Comparison of ENCODE assay signal across 9 mouse cellular contexts in genomic region chr17:36168039-36168652, GRCm38 (mm10). TPM values are rescaled to one million over a fixed set of nuclear protein-coding genes. Genes with fewer than 3 reads are reported as not detected.
DNase-seq lines count a peak whose midpoint lies in the region; ATAC-seq lines count a peak whose summit lies in the region.
"Had no signal": no experiment of that assay in that cellular context is flagged by ENCODE, and none has a peak within 500 bp of the region (broad histone marks: within the 10 kb centered on the region; RNA-seq: fewer than 3 reads in every experiment).

Gene Gm8909, minus strand, starts transcription at chr17:36168537.

- peak within 1 kb of the TSS; percentile 60 for H3K4me2 ChIP-seq in embryonic facial prominence, embryonic 15.5 days (replicated peaks)

- WGBS in embryonic facial prominence, embryonic 15.5 days: 2% methylated on average over 62 of the region's 63 CpGs
- 3% methylated on average over 63 of the region's 63 CpGs for WGBS in large intestine, adult 2 months

- H3K27ac ChIP-seq in embryonic facial prominence, embryonic 15.5 days (replicated peaks): no peak within 1 kb of the TSS

- ATAC-seq in embryonic facial prominence, embryonic 15.5 days (ENCODE audit: insufficient number of reproducible peaks, low FRiP score, low TSS enrichment, low read depth): no peak

- H3K36me3 ChIP-seq in embryonic facial prominence, embryonic 15.5 days: no peaks in the 10 kb centered on the region

- DNase-seq in kidney, adult 9 months: peak; percentile 21
- DNase-seq in kidney, adult 8-10 months: no peak
- DNase-seq in large intestine, adult 2 months (ENCODE audit: low read depth, low spot score): no peak
- peak; percentile 40 for DNase-seq in neural tube, embryonic 10.5 days (ENCODE audit: extremely low spot score, low spot score)
- DNase-seq in spleen, postnatal 4 days (ENCODE audit: low spot score in 2 of 2): no peak
- no peak for DNase-seq in layer of hippocampus, postnatal 36 days
- no peak for DNase-seq in cerebellum, postnatal 4 days (ENCODE audit: low spot score in 2 of 2)

- no peak within 1 kb of the TSS for H3K9ac ChIP-seq in embryonic facial prominence, embryonic 15.5 days

- H3K27me3 ChIP-seq in embryonic facial prominence, embryonic 15.5 days: peaks cover 70% of the 10 kb centered on the region

- H3K4me1 ChIP-seq in embryonic facial prominence, embryonic 15.5 days: peaks cover 11% of the 10 kb centered on the region

- no peaks in the 10 kb centered on the region for H3K9me3 ChIP-seq in embryonic facial prominence, embryonic 15.5 days (replicated peaks)

- H3K4me3 ChIP-seq in embryonic facial prominence, embryonic 15.5 days (replicated peaks): peak within 1 kb of the TSS; percentile 42

RNA-seq across cellular contexts. Expression of gene Gm8909, which starts in this region (rescaled TPM):
- 0.33 TPM in 1 of 2 replicates, not detected in the other for polyA plus RNA-seq in embryonic facial prominence, embryonic 15.5 days (2015; fragmentation: Nextera tagmentation; extraction: Ambion mirVana)
- 58.6 and 119 TPM in 2 replicates for polyA plus RNA-seq in large intestine, adult 2 months (2012; rRNA removed)
- total RNA-seq in layer of hippocampus, postnatal 36 days (2021): not detected
- total RNA-seq: MEL had no signal

Comparison
In these comparisons a context has a peak if more than half of its experiments do, and no peak if none do; other contexts are left out.
1. RNA of gene Gm8909 (polyA plus RNA-seq): 58.6 to 119 TPM in large intestine, adult 2 months; 0.33 TPM in embryonic facial prominence, embryonic 15.5 days; every median in the first group is over 10 times any median in the second.
2. DNase-seq: peak in kidney, adult 9 months (single experiment) and neural tube, embryonic 10.5 days (single experiment); none in kidney, adult 8-10 months (0 of 2), large intestine, adult 2 months (single experiment), spleen, postnatal 4 days (0 of 2), layer of hippocampus, postnatal 36 days (0 of 2) and cerebellum, postnatal 4 days (0 of 2).